Mouse (Mus musculus) hindbrain, postnatal 0 days (tissue): ENCODE data around the gene Serhl. TPM values are rescaled to one million over a fixed set of nuclear protein-coding genes. Genes with fewer than 3 reads are reported as not detected.

Experiments
- ATAC-seq: fragments of 200-750 bp; cut with Nextera tagmentation; 2 replicates; pipeline ENCODE4 v1.8.0; 2017; ENCODE audit warnings: mild to moderate bottlenecking, moderate TSS enrichment, moderate library complexity
- DNase-seq: peaks from one replicate; pipeline ENCODE4 v3.0.0-alpha.2; 2015; ENCODE audit warnings: low spot score
- H3K27ac ChIP-seq: fragments of 300-500 bp; sonication (generic); 2 replicates; pipeline ENCODE4 v1.5.1; 2014; ENCODE audit warnings: mild to moderate bottlenecking
- H3K27me3 ChIP-seq: fragments of 300-500 bp; sonication (generic); 2 replicates; pipeline ENCODE4 v1.6.1; 2014; ENCODE audit warnings: low read length, mixed read lengths; ENCODE audit not compliant: insufficient read depth
- H3K36me3 ChIP-seq: fragments of 300-500 bp; sonication (generic); 2 replicates; pipeline ENCODE4 v1.6.1; 2014; ENCODE audit warnings: low read length, mixed read lengths; ENCODE audit not compliant: insufficient read depth
- H3K4me1 ChIP-seq: fragments of 300-500 bp; sonication (generic); 2 replicates; pipeline ENCODE4 v1.6.1; 2014; ENCODE audit warnings: antibody characterized with exemption, low read length, mixed read lengths; ENCODE audit not compliant: insufficient read depth
- H3K4me2 ChIP-seq: fragments of 300-500 bp; sonication (generic); 2 replicates; pipeline ENCODE4 v1.6.1; 2014; ENCODE audit warnings: low read depth, mild to moderate bottlenecking, low read length, moderate library complexity, mixed read lengths
- H3K4me3 ChIP-seq: fragments of 300-500 bp; sonication (generic); 2 replicates; pipeline ENCODE4 v1.5.1; 2014; ENCODE audit warnings: low read length
- H3K9ac ChIP-seq: fragments of 300-500 bp; sonication (generic); replicated peaks from 2 replicates; pipeline ENCODE4 v1.6.1; 2014; ENCODE audit warnings: mild to moderate bottlenecking, low read length, moderate library complexity, mixed read lengths
- H3K9me3 ChIP-seq: fragments of 300-500 bp; sonication (generic); 2 replicates; pipeline ENCODE4 v1.6.1; 2016; ENCODE audit warnings: low read length, mixed read lengths
- CTCF ChIP-seq: IDR thresholded peaks from 2 replicates; pipeline ENCODE4 v1.5.1; 2016; ENCODE audit warnings: antibody characterized with exemption, control low read depth, low read depth
- WGBS: fragments of 180-500 bp; shearing (Covaris S2); extraction: QIAGEN DNeasy Blood & Tissue Kit; methylation state at CpG from one replicate; pipeline ENCODE4 v1.1.7; 2014; 5-methylcytosine and 5-hydroxymethylcytosine counted together
- polyA plus RNA-seq: library from polyadenylated mRNA; unstranded; fragments of >200 nt; fragmentation: Nextera tagmentation; extraction: Ambion mirVana; gene quantifications from 2 replicates; pipeline ENCODE4 v1.2.1, GENCODE M21; 2015
- total RNA-seq: library from RNA; depleted of rRNA; stranded (reverse); fragments of >200 nt; gene quantifications from 2 replicates; pipeline ENCODE4 v1.2.3, GENCODE M21; 2014; rRNA removed

The Serhl gene
- total and polyA plus RNA-seq, 2 experiments from 2014 or later = 12.9 to 37.4 TPM

DNA sequence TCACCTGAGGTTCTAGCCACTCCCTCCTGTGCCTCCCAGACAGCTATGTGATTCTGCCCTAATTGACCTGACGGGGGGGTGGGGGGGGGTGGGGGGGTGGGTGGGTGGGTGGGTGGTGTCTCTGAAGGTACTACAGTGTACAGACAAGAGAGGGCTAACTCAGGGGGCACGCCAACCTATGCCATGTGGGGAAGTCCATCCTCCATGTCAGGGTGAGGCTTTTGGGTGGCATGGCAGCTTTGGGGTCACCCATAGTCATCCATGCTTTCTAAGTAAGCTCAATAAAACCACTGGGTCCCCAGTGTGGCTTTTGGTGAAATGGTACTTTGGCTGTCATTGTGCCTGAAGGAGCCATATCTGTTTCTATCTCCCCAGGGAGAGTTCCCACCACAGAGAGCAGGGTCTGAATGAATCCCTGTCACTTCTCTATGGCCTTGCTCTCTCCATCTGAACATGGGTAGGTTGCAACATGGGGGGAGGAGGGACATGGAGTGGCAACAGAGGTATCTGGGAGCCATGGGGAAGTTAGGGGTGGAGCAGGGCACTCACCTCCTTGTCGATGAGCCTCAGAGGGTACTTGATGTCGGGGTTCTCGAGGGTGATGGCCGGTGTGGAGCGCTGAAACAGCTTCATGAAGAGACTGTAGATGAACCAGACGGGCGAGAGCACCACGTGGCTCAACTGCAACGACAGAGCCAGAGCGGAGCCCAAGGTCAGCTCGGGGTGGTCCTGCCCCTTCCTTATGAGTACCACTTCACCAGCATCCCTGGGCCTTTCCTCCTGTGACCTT, 76.4 kb downstream of the Serhl start:
- no peak for ATAC-seq
- 91% methylated on average over 13 of the region's 13 CpGs for WGBS

More for the DNA sequence above, 76.4 kb downstream of the Serhl start:
- Histone ChIP-seq H3K9ac (no peak overlapping the region), H3K27ac (no peak overlapping the region), H3K27me3 (no peaks in the 10 kb centered on the region), H3K36me3 (no peaks in the 10 kb centered on the region), H3K4me3 (no peak overlapping the region), H3K9me3 (no peaks in the 10 kb centered on the region), H3K4me1 (0 out of 2 replicates have a peak, but pooled peaks cover 10% of the 10 kb centered on the region), H3K4me2 (no peak overlapping the region)
- DNase-seq = no peak
- no peak for TF ChIP-seq CTCF

Other genes with a start within 250 kb of the Serhl start
- 89.2 and 98.3 TPM in 2 replicates for gene Tcf20, start 101.6 kb upstream of the Serhl start, total RNA-seq
- 8.6 and 8.8 TPM in 2 replicates for gene Tcf20, start 101.6 kb upstream of the Serhl start, polyA plus RNA-seq
- gene Nfam1, start 56.2 kb upstream of the Serhl start, total RNA-seq = 1.7 and 3.3 TPM in 2 replicates
- 1.7 and 1.8 TPM in 2 replicates for gene Nfam1, start 56.2 kb upstream of the Serhl start, polyA plus RNA-seq
- gene Rrp7a, start 33.3 kb downstream of the Serhl start, total RNA-seq = 157 and 207 TPM in 2 replicates
- gene Rrp7a, start 33.3 kb downstream of the Serhl start, polyA plus RNA-seq = 69.4 and 74.4 TPM in 2 replicates
- 97.5 and 115 TPM in 2 replicates for gene Poldip3, start 59.9 kb downstream of the Serhl start, total RNA-seq
- 96.9 and 103 TPM in 2 replicates for gene Poldip3, start 59.9 kb downstream of the Serhl start, polyA plus RNA-seq
- gene Cyb5r3, start 83.1 kb downstream of the Serhl start, total RNA-seq = 93.8 and 99.2 TPM in 2 replicates
- 117 and 136 TPM in 2 replicates for gene Cyb5r3, start 83.1 kb downstream of the Serhl start, polyA plus RNA-seq
- 7.1 and 14.8 TPM in 2 replicates for gene A4galt, start 162.3 kb downstream of the Serhl start, total RNA-seq
- gene A4galt, start 162.3 kb downstream of the Serhl start, polyA plus RNA-seq = 6.7 and 7.1 TPM in 2 replicates